Mouse (Mus musculus) mature B cell (primary cell): Measurements from ENCODE around the gene Plekha5.

ENCODE experiments used
- in situ Hi-C: fragments of 300-500 bp; cut with MboI; formaldehyde crosslinking; loops from 2 replicates; pipeline ENCODE4 v1.14.3; 2019

Plekha5 gene

DNA sequence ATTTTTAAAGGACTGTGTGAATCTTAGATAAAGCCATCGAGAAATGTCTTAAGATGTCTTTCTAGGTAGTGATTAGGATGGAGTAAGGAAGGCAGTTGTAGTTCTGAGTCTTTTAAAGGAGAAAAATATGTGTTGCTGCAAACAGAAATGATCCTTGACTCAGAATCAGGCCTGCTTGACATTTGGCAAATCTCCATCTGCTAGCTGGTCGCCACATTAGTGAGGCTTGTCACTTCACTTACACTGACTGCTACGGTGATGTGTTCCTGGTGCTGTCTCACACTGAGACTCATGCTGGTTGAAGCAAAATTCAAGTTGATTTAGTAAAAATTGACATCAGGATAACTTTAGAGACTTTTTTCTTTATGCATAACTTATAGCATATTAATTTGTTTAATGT, 32.0 kb downstream of the Plekha5 start:
- in situ Hi-C loops, result no loop called here

GRCm38 (mm10) chr6:140456393-140457163, 32.7 kb downstream of the Plekha5 start:
- in situ Hi-C loops, result no loop called here

DNA sequence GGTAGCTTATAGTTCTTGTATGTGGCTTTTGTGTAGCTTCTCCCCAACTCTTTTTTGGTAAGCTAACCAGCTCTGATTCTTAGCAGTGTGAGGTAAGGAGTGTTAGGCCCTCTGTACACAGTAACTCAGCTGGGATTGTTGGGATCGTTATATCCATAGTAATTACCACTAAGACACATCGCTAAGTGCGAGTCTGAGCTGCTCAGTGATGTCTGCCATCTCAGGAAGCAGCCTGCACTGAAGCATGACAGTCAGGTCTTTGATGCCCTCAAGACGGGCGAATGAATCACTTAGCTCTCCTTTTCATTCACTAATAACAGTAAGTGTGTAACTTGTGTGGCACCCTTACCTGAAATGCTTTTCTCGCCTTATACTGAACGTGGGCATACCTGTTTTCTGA, 36.5 kb downstream of the Plekha5 start:
- in situ Hi-C loops, result no loop called here

DNA sequence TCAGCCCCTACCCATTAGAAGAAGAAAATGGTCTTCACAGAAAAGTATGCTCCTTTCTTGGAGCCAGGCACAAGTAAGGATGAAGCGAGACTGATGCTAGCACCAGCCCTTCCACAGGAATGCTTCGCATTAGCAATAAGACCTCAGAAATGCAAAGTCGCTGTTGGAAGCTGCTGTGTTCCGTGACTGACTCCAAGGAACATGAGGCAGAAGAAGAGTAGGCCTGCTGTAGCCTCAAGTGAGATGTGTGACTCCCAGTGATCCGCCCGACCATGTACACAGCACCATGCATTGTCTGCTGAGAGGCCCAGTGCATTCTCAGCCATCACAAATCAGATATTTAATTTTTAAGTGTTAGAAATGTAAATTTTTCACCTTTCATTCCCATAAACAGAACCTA, 41.0 kb downstream of the Plekha5 start:
- in situ Hi-C loops, result no loop called here

DNA sequence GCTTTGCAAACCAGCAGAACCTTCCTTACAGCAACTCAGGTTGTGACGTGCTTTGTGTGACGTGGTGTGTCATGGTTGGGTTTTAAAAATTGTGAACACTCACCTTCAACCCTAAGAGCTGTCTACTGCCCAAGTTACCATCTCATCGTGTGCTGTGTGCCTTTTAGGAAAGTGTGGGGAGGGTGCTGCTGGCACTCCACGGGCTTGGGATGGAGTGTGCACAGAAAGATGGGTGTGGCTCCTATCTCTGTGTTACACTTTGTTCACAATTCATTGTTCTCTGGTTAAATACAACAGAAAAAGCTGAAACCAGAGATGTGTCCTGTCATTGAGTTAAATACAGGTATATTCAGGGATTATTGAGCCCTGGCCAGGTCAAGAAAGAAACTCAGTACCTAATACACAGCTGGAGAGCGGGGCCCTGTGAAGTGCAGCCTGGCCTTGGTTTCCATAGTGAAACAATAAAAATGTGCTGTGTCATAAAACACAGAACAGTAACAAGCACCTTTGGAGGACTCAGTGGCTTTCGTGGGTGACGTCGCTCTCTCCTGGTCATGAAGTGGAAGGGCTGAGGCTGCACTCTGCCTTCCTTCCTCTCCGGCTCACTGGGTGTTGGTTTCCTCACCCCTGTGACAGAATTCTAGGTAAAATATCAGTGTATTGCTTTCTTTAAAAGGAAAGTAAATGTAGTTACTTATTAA, 42.2 kb downstream of the Plekha5 start:
- in situ Hi-C loops, result no loop called here

DNA sequence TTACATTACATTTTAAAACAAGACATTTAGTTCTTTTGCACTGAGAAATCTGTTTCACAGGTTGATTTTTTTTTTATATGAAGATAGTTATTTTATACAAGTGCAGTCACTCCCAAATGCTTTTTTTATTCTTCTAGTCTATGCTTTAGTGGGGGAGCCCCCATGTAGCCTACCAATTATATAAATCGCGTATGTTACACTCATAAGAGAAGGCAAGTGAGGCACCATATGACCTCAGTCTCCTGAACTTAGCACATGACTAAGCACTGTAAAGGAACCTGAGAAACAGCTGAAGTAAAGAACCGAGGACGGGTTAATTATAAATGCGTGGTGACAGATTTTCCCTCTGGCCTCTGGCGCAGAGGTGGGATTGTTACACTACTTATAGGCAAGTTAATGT, 43.0 kb downstream of the Plekha5 start:
- in situ Hi-C loops, result no loop called here

- in situ Hi-C loops, result no loop called here
Measured at GRCm38 (mm10) chr6:140467851-140468250, 44.0 kb downstream of the Plekha5 start.

GRCm38 (mm10) chr6:140469791-140470190, 45.9 kb downstream of the Plekha5 start:
- in situ Hi-C loops, result no loop called here

- in situ Hi-C loops, result no loop called here
Measured at GRCm38 (mm10) chr6:140471751-140472150, 47.9 kb downstream of the Plekha5 start.

DNA sequence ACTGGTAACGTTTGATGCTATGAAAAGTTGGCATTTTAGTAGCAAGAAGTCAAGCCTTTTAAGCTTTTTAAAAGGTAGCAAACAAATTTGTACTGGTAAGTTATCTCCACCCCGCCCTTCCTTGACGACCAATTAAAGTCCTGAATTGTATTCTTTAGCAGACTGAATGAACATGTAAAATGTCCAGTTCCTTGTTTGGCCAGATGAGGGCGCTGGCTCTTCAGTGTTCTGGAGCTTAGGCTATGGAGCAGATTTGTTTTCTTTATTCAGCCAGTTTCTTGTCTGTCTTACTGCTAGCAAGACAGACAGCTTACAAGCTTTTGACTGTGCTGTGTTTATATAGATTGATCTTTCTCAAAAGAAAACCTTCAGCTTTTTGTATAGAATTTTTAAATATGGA, 48.5 kb downstream of the Plekha5 start:
- in situ Hi-C loops, result no loop called here

- in situ Hi-C loops, result no loop called here
Measured at GRCm38 (mm10) chr6:140475393-140476087, 51.7 kb downstream of the Plekha5 start.

DNA sequence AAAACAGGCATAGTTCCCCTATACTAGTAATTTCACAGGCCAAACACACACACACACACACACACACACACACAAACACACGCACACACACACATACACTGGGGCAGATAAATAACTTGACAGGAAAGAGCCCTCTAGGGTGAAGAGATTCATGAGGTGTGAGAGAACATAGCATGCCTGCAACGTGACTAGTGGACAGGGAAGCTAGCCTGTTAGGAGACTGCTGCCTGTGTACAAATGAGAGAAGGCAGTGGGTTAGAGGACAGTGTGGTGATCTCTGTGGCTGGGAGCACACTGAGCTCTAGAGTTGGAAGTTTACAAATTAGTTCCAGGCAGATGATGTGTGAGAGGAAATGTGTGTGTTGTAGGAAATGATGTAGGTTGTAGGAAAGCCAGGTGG, 53.1 kb downstream of the Plekha5 start:
- in situ Hi-C loops, result no loop called here

- in situ Hi-C loops, result no loop called here
Measured at GRCm38 (mm10) chr6:140478031-140478430, 54.2 kb downstream of the Plekha5 start.

DNA sequence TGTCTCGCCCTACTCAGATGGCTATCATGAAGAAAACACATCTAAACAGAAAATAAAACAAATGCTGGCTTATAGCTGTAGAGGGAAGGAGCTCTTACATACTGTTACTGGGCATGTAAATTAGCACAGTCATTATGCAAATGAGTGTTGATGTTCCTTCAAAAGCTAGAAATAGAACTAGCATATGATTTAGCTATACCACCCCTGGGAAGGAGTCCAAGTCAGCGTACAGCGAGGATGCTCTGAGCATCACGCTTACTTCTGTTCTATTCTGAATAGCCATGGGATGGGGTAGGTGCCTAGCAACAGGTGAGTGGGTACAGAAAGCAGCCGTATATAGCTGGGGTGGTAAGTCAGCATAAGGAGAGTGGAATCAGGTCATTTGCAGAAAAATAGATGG, 55.1 kb downstream of the Plekha5 start:
- in situ Hi-C loops, result no loop called here

DNA sequence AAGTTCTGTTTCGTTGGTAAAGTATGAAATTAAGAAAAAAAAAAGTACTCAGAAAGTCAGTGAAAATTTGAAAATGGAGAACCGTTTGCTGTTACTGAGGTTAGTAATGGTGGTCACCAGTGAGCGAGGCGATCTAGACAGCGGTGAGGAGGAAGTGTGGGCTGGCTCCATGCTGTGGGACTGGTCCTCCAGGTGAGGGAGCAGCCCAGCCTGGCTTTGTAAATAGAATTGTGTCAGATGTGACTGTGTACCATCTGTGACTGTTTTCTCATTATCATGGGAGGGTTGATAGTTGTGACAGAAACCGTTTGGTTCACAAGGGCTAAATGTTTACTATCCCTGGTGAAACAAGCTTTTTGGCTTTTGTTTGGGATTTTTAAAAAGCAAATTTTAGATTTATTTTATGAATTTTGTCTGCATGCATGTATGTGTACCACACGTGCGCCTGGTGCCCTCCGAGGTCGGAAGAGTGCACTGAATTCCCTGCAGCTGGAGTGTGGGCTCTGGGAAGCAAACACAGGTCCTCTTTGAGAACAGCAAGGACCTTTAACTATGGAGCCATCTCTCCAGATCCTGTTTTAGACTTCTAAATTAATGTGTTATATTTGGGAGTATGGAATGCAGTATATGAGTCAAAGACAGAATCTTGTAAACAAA, 56.7 kb downstream of the Plekha5 start:
- in situ Hi-C loops, result no loop called here

- in situ Hi-C loops, result no loop called here
Measured at GRCm38 (mm10) chr6:140481701-140482460, 58.0 kb downstream of the Plekha5 start.

DNA sequence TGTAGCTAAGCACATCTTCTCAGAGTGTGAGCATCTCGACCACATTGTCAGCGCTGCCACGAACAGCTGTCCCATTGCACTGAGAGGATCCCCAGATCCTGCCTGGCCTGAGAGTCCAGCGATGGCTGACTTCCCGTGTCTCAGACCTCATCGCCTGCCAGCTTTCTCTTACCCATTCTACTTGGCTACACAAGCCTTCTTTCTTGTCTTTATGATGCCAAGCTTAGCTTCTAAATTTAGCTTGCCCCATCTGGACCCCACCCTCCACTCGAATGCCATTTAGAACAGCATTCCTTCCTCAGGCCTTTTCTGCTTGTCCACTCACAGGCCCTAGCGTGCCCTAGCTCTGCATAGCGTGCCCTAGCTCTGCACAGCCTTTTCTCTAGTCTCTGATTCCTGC, 60.3 kb downstream of the Plekha5 start:
- in situ Hi-C loops, result no loop called here

GRCm38 (mm10) chr6:140485636-140486035, 61.8 kb downstream of the Plekha5 start:
- in situ Hi-C loops, result no loop called here

DNA sequence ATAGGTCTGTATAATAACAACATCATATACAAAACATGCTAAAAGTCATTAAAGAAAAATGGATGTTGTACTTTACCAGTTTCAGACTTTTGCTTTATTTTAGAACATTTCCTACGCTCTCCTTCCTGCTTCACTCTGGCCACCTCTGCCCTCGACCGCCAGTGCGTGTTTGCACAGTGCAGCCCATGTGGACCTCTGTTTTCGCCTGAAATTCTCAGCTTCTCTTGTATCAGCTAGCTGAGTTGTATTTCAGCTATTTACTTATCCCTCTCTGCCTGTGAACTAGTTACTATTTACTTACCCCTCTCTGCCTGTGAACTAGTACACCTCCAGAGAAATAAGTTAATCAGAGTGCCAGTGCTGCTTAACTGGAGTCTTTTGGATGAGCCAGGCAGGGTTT, 62.8 kb downstream of the Plekha5 start:
- in situ Hi-C loops, result no loop called here

- in situ Hi-C loops, result no loop called here
Measured at GRCm38 (mm10) chr6:140487489-140487888, 63.6 kb downstream of the Plekha5 start.

DNA sequence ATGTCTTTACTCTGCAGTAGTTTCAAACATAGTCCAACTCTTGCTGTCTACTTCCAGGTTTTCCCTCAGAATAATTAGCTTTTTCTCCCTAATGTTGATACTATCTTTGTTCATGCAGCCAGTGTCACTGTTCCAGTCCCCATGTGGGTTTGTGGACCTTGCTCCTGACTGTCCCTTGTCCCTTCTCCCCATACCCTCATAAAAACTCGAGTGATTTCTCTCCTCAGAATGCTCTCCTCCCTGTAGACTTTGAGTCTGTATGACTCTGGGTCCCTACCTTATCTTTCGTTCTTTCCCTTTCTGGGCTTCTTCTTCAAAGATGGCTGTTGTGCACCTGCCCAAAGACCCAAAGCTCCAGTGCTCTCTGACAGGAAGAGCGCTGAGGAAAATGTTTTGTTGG, 64.8 kb downstream of the Plekha5 start:
- in situ Hi-C loops, result no loop called here

GRCm38 (mm10) chr6:140489570-140489969, 65.7 kb downstream of the Plekha5 start:
- in situ Hi-C loops, result no loop called here
